Mouse (Mus musculus) neural tube, embryonic 10.5 days (tissue): ENCODE measurements around the gene Selenos.
"Not testable (repeated sequence)": the region's sequence is repeated elsewhere in the genome, so short reads cannot be mapped to it uniquely, and the experiment has no call there.

Source experiments
- DNase-seq: peaks from one replicate; pipeline ENCODE4 v3.0.0-alpha.2; 2017; ENCODE audit warnings: low spot score; ENCODE audit errors: extremely low spot score

Selenos gene

GRCm38 (mm10) chr7:66079364-66080230, at the start of gene Selenos:
Gene Selenos, plus strand, starts transcription at chr7:66079649.
- peak; percentile 94 for DNase-seq

- no peak for DNase-seq
Measured at GRCm38 (mm10) chr7:66036809-66037208, 42.6 kb upstream of the Selenos start.

- DNase-seq: no peak
Measured at GRCm38 (mm10) chr7:66038261-66038660, 41.2 kb upstream of the Selenos start.

DNA sequence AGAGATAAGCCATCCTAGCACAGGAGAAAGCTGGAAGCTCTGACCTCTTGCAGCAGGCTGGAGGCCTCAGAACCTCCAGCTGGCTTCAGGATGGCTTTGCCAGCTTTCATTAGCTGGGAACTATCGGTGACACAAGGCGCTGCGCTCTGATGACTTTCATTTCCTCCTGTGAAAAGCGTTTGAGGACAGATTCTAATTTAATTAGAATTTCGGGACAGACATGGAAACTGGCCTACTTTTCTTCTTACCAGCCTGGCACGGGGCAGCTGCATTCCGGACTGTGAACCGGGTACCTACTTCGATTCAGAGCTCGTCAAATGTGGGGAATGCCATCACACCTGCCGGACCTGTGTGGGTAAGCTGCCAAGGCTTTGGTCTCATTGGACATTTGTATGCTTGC, 40.7 kb upstream of the Selenos start:
- no peak for DNase-seq

DNA sequence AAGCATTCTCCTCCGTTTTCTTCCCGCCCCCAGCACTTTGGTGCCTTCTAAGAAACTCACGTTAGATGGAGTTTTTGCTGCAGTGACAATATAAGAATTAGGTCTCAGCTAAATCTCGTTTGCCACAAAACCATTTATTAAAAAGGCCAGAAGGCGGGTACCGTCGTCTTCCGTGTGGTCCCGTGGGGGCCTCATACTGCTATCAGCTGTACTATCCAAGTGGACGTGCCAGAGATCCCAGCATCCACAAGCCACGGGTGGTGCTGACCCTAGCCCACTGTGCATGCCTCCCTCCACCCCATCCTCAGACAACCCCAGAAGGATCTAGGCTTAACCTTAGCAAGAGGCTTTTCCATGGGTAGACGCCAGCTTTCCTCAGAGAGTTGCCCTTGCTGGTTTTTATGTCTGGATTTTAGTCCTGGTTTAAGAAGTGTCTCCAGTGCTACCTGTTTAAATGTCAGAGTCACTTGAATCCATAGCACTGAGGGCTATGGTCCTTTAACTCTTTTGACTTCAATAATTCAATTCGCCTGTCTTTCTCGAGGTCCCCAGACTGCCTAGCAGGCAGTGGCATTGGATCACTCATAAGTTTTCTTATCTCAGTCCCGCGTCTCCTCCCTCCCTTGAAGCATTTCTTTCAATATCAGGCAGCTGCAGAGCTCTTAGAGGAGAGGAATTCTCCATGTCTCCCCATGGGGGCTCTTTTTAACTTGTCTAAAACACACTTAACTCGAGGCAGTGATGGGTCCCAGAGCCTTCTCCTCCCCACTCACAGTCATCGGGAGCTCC, 39.2 kb upstream of the Selenos start:
- DNase-seq: no peak

GRCm38 (mm10) chr7:66043552-66044459, 35.6 kb upstream of the Selenos start, which contains the start of gene Gm45213:
Gene Gm45213, plus strand, starts transcription at chr7:66043602.
- DNase-seq: no peak

DNA sequence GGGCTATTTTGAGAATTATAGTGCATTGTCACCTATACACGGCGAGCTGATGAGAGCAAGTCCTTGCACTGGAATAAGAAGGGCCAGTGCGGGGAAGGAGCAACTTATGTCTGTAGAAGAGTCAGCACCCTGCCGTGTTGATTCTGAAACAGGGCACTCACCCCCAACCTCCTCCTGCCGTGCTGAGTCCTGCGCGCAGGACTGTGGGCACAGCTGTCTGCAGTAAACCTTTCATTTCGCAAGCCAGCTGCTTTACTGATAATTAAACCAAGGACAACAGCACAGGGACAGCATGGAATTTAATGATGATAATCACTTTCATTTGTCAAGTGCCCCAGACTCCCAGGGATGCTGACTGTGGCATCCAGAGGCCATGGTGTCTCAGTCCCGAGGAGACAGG, 34.8 kb upstream of the Selenos start:
- no peak for DNase-seq

GRCm38 (mm10) chr7:66046921-66047918, 32.2 kb upstream of the Selenos start:
- DNase-seq: peak; percentile 61

DNA sequence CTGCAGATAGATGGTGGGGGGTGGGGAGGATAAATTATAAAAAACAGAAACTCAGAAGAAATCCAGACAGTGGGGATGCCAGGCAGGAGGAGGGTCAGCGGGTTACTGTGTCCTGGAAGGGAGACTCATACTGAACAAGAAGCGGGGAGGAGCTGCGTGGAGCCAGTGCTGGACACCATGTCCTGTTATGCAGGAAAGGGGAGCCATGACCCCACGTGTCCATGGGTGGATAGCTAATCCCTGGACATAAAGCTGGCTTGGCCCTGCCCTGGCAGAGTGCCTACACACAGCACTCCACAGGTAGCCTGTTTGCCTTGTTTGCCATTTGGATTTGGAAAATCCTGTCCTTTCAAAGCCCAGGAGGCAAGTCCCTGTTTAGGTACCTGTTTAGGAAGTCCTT, 31.5 kb upstream of the Selenos start:
- DNase-seq: no peak

GRCm38 (mm10) chr7:66048446-66049230, 30.8 kb upstream of the Selenos start:
- DNase-seq: no peak

- no peak for DNase-seq
Measured at GRCm38 (mm10) chr7:66053946-66054483, 25.4 kb upstream of the Selenos start.

DNA sequence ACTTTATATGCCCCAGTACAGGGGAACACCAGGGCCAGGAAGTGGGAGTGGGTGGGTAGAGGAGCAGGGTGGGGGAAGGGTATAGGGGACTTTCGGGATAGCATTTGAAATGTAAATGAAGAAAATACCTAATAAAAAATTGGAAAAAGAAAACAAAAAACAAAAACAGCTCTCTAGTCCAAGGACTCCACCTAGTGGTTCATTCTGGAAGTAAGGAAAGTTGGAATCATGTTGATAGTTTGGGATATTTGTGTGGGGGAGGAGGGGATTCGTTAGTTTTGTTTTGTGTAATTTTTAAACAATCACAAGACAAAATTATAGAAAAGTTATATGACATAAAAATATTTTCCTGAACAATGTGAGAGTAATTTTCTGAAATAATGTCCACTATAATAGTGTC, 24.1 kb upstream of the Selenos start:
- not testable (repeated sequence) for DNase-seq

GRCm38 (mm10) chr7:66058703-66059102, 20.7 kb upstream of the Selenos start, which contains the start of gene Snrpa1:
Gene Snrpa1, plus strand, starts transcription at chr7:66059003.
- DNase-seq: no peak

GRCm38 (mm10) chr7:66060066-66060956, 19.1 kb upstream of the Selenos start:
- DNase-seq: peak; percentile 89

- DNase-seq: no peak
Measured at GRCm38 (mm10) chr7:66061057-66061456, 18.4 kb upstream of the Selenos start.

- DNase-seq: no peak
Measured at GRCm38 (mm10) chr7:66076411-66076810, 3.0 kb upstream of the Selenos start.

GRCm38 (mm10) chr7:66080231-66080613, 773 bp downstream of the Selenos start:
- DNase-seq: no peak

DNA sequence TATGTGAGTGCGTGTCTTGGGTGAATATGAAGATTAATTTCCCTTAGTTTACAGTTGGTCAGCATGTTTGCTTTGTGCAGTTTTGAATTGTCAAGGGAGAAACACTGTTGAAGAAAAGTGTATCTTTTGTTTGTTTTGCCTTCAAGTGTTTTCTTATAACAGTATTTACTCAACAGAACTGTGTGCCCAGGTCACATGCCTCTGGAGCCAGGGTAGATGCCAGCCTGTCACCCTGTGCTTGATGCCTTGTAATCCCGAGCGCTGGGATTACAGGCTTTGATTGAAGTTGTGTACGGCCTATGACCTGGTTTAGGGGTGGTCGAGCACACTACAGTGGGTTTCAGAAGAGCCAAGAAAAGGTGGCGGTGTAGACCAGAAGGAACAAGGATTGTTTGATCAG, 4.3 kb downstream of the Selenos start:
- no peak for DNase-seq
